Mouse (Mus musculus) heart, postnatal 4 days (tissue): ENCODE data around the gene Armc6. TPM values are rescaled to one million over a fixed set of nuclear protein-coding genes. Genes with fewer than 3 reads are reported as not detected.
"Not testable (repeated sequence)": the region's sequence is repeated elsewhere in the genome, so short reads cannot be mapped to it uniquely, and the experiment has no call there.

ENCODE experiments used
- DNase-seq: peaks from one replicate; pipeline ENCODE4 v3.0.0; 2021
- total RNA-seq, 2 experiments: library from RNA; stranded (reverse); gene quantifications; 2 replicates each; pipeline ENCODE4 v1.2.3; 2021

The Armc6 gene
- total RNA-seq, 2 experiments from 2014 or later: 10.2 to 10.6 TPM

GRCm38 (mm10) chr8:70230837-70231236, 3.4 kb downstream of the Armc6 start:
- DNase-seq: no peak

GRCm38 (mm10) chr8:70227997-70228396, 6.3 kb downstream of the Armc6 start:
- no peak for DNase-seq

DNA sequence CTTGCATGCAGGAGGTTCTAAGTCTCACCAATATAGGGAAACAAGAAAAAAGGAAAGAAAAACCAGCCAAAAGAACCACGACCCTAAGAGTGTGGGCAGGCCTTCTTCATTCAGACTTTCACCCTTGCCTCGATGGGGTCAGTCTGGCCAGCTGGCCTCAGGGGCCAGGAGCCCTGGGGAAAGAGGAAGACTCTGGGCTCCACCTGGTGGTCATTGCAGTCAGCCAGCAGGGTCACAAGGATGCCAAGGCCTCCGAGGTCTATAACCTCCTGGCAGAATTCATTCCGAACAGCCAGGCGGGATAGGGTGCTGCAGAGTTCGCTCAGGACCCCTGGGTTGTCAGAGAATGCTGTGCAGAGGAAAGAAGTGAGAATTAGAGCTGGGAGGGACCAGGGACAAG, 10.9 kb downstream of the Armc6 start:
- peak; percentile 76 for DNase-seq

DNA sequence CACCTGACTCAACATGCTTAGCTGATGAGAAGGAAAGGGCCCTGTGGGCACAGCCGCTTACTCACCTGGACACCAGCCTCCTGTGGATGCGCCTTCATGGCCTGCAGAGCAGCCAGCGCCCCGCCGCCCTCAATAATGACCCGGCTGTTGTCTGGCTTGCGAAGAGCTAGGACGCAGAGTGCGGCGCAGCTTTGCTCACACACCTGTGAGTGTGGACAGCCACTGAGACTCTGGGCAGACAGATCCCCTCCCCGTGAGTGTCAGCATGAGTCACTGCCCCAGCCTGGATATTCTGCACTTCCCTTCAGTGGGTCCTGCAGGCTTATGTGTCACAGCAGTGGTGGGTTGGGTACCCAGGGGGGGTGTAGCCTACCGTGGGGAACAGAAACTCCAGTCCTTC, 12.2 kb downstream of the Armc6 start:
- DNase-seq: no peak

DNA sequence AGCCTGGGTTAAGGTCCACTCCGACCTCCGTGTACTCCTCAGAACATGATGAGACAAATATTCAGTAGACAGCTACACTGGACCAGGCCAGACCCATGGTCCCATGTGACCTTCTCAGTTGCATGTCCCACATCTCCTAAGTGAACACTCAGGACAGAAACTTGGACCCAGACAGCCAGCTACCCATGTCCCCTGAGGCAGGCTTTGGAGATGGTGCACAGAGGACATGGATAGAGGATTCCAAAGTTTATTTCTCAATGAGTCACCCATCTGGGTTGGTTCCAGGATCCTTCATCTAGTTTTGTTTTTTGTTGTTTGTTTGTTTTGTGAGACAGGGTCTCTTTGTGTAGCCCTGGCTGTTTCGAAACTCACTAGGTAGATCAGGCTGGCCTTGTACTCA, 13.4 kb downstream of the Armc6 start:
- DNase-seq: no peak

GRCm38 (mm10) chr8:70220236-70220840, 13.9 kb downstream of the Armc6 start:
- DNase-seq: peak; percentile 76

- no peak for DNase-seq
Observed at GRCm38 (mm10) chr8:70219107-70219684, 15.1 kb downstream of the Armc6 start.

- no peak for DNase-seq
Observed at GRCm38 (mm10) chr8:70217441-70217840, 16.8 kb downstream of the Armc6 start.

DNA sequence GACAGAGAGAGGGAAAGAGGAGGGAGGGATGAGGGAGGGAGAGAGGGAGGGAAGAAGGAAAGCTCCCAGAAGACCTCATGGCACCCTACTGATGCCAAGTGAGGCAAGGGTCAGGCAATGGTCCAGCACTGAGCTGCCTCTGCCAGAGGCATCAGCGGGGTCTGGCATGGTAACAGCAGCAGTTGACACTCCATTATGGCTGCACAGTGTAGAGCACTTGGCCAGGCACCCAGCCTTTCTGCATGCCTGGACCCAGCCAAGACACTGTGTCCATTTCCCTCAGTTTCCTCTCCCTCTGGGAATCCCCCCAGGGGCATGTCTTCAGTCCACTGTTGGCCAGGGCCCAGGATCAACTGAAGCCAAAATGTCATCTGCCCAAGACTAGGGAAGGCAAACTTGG, 17.7 kb downstream of the Armc6 start:
- DNase-seq: peak; percentile 90

DNA sequence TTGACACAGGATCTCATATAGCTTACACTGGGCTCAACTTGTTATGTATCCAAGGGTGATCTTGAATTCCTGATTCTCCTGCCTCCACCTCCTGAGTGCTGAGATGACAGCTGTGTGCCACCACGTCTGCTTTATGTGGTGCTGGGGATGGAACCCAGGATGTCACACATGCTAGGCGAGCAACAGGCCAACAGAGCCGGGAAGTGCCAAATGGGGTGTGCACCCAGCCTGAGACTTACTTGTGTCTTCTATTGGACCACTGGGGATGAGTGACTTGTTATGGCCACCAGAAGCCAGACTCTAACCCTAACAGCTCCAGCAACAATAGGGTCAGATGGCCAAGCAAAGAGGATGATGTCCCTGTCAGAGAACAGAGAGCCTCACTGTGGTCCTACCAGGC, 18.1 kb downstream of the Armc6 start:
- not testable (repeated sequence) for DNase-seq

- DNase-seq: no peak
Observed at GRCm38 (mm10) chr8:70215092-70215491, 19.2 kb downstream of the Armc6 start.

DNA sequence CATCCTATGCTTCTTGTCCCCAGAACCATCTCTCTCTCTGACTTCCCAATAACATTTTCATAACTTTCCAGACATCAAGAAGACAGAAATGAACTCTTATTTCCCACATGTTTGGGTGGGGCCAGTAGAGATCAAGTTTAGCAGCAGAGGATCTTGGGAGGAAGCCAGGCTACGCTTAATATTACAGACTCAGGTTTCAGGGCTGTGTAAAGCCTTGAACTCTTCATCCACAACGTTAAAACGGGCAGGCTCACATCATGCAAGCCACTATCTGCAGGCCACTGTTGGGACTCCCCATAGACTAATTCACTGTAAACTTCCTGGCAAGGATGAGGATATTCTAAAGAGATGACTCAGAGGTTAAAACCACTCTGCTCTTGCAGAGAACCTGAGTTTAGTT, 19.9 kb downstream of the Armc6 start:
- no peak for DNase-seq

- DNase-seq: peak; percentile 97
Observed at GRCm38 (mm10) chr8:70212112-70213055, 21.9 kb downstream of the Armc6 start, which contains the start of gene Slc25a42. Gene Slc25a42 (minus strand): TSS chr8:70212305.

DNA sequence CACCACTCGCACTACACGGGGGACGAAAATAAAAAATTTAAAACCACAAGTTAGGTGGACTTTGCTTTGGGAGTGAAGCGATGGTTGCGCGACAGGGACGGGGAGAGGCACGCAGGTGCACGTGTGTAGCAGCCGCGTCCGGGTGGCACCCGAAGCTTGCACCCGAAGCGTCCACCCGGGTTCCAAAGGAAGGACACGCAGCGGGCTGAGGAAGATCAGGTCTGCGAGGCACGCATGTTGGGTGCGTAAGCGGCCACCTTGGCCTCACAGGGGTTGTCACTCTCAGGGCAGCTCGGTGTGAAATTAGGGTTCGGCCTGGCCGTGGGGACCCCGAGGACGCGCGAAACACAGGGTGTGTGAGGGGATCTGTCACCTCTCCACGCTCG, 22.5 kb downstream of the Armc6 start:
- DNase-seq: no peak

- no peak for DNase-seq
Observed at GRCm38 (mm10) chr8:70211275-70211674, 23.0 kb downstream of the Armc6 start.

DNA sequence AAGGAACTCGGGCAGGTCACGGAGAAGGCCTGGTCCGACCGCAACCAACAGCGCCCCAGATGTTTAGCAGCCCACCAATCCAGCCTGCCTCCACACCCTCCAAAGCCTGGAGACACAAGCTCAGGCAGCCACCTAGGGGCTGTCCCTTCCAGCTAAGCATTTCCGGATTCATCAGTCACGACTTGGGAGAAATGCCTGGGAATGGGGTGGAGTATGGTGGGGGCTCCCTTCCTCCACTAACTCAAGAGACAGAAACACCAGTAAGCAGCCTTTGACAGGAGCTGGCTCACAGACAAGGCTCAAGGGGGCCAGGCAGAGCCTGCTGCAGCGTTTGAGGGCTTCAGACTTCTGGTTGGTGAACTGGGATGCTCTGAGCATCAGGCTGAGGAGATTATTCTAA, 23.7 kb downstream of the Armc6 start:
- no peak for DNase-seq

DNA sequence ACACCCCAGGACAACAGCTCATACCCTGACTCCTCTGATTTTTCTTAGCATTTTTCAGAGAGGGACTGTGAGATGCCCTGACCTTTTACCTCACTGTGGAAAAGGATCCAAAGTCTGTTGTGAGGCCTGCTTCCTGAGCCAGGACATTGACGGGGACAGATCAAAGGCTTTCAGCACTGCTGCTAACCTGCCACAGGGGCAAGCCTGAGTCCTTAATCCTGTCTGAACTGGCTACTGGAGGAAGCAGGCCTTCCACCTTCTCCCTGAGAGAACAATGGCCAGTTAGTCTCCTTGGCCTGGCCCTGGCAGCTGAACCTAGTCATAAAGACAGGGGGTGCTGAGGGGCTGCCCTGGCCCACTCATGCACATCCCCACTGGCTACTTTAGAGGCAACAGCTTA, 26.1 kb downstream of the Armc6 start:
- DNase-seq: no peak

DNA sequence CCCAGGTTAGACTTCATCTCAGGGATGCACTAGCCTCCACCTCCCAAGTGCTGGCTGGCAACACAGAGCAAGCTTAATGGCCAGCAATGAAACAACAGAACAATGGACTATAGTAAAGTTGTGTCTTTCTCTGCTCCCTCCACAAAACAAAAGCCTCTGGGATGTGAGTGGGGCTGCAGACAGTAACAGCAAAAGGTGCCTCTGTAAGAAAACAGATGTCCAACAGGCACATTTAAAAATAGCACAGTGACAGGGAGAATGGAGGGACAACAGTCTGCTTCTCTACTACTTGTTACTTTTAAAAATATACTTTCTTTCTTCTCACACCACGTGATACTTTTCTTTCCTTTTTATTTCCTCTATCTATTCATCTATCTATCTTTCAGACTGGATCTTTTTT, 29.5 kb downstream of the Armc6 start:
- DNase-seq: no peak

DNA sequence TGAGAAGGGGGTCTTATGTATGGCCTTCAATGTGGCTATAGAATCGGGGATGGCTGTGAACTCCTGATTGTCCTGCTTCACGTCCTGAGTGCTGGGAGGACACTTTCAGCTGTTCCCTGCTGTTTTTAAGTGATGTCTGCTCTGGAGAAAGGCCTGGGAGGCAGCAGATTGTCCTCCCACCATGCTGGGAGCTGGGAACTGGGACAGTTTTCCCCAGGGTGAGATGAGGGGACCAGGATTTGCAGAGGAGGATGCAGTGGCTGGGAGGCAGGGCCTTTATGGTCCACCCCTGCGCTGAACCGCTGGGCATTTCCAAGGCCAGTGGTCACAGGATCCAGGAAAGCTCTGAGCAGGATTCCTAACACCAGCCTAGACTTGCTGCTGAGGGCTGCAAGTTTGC, 31.2 kb downstream of the Armc6 start:
- DNase-seq: no peak

- no peak for DNase-seq
Observed at GRCm38 (mm10) chr8:70201417-70201816, 32.8 kb downstream of the Armc6 start.

GRCm38 (mm10) chr8:70200098-70200681, 34.1 kb downstream of the Armc6 start:
- DNase-seq: peak; percentile 39

- DNase-seq: no peak
Observed at GRCm38 (mm10) chr8:70197603-70198002, 36.7 kb downstream of the Armc6 start.

- no peak for DNase-seq
Observed at GRCm38 (mm10) chr8:70195762-70196161, 38.5 kb downstream of the Armc6 start.
